Mouse (Mus musculus) ES-Bruce4 (cell line): Measurements from ENCODE around the gene Timm23.

Experiments used
- EP300 ChIP-seq: IDR thresholded peaks from 2 replicates; pipeline ENCODE4 v1.6.1; 2011; ENCODE audit warnings: low read depth, low read length; ENCODE audit not compliant: insufficient read depth
- POLR2A ChIP-seq: IDR thresholded peaks from one replicate; pipeline ENCODE4 v1.8.1; 2011; ENCODE audit warnings: low read length; ENCODE audit not compliant: insufficient read depth

GRCm38 (mm10) chr14:32166062-32166441, 35.6 kb downstream of the Timm23 start:
- TF ChIP-seq EP300 (no peak), POLR2A (no peak)
